Mouse (Mus musculus) cerebellum, adult 2 months (tissue): ENCODE data around the gene Gemin5.

ENCODE experiments used
- CTCF ChIP-seq: fragments of 200-500 bp; IDR thresholded peaks from 2 replicates; pipeline ENCODE4 v1.5.1; 2011; ENCODE audit warnings: low read depth, mild to moderate bottlenecking, control low read depth, low read length, moderate library complexity, borderline replicate concordance; ENCODE audit not compliant: insufficient read depth
- POLR2A ChIP-seq: fragments of 200-500 bp; IDR thresholded peaks from 2 replicates; pipeline ENCODE4 v1.6.1; 2011; ENCODE audit warnings: low read length, control low read depth, borderline replicate concordance; ENCODE audit not compliant: insufficient read depth

DNA sequence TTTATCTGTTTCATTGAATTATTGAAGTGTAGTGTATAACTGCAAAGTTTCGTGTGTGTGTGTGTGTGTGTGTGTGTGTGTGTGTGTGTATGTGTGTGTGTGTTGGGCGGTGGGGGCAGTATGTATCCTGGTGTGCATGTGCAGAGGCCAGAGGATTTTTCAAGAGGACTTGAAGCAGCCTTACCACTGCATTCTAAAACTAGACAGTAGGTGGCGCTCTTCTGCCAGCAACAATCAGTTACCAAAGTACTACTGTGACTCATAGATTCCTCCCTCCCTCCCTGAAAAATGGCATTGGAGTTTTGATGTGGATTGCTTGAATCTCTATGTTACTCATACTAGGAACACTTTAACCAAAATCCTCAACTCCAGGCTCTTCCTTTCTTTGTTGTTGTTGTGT is 11.2 kb upstream of the Gemin5 start:
- no peak for TF ChIP-seq POLR2A
- peak; percentile 68 for TF ChIP-seq CTCF
